Mouse (Mus musculus): Measurements from ENCODE around the gene Ubxn7.

Ubxn7 gene

DNA sequence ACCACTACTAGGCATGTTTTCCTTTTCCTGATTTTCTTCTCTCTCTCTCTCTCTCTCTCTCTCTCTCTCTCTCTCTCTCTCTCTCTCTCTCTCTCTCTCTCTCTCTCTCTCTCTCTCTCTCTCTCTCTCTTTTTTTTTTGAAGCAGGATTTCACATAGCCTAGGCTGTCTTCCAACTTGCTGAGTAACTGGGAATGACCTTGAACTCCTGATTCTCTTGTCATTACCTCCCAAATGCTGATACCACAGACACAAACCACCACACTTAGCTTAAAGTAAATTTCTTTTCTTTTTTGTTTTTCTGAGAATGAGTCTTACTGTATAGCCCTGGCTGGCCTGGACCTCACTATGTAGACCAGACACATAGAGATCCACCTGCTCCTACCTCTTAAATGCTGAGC lies 102.6 kb downstream of the Ubxn7 start:
- no peak for DNase-seq

DNA sequence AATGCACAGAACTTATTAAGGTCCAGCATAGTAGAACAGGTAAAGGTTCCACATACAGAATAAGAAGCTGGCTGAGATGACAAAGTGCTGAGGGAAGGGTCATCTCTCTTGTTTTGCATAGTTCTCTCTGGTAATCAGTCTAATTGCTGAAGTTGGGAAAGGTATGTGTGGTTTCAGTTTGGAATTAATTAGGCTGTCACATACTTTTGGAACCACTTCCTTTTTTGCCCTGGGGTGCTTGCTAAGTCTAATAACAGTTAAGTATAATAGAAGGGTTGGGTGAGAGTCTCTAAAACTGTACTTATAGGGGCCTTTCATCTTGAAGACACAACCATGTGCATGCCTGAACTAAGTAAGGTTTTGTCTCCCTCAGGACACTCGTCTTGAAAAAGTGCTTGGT lies 104.6 kb downstream of the Ubxn7 start:
- no peak for DNase-seq

DNA sequence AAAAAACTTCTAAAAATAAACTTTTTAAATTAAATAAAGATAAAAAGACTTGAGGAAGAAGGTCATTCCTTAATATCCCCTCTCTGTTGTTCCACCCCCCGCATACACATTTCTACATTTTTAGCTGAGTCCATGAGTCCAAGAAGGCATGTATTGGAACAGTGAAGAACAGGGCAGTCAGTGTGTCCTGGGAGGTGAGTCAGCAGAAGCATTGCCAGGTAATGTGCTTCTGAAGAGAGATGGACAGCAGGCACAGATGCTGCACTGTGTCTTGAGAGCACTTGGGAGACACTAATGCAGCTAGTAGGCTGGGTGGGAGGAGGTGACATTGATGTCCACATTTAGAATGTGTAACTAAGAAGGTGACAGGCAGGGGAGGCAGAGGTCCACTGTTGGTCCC lies 105.2 kb downstream of the Ubxn7 start:
- DNase-seq: no peak

DNA sequence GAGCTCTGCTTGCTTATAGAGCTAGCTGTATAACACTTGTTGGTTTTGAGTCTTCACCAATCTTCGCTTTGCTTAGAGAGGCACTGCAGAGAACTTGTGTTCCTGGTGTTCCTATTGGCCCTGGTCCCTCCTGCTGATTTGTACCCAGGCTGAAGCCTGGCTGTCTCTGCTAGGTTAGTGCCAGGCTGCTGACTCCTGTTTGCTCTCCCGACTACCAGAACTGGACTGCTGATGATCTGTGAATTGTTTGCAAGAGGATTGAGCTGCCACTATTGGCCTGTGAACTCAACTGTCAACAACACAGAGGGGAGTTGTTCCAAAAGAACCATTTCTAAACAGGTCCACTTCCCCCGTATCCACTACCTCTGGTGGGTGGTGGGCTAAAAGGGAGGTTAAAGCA lies 109.4 kb downstream of the Ubxn7 start:
- no peak for DNase-seq
